Mouse (Mus musculus) liver, embryonic 11.5 days (tissue): Measurements from ENCODE around the gene Tmem230. TPM values are rescaled to one million over a fixed set of nuclear protein-coding genes. Genes with fewer than 3 reads are reported as not detected.
A peak's percentile ranks its signal among the peaks of the same experiment; 100 is the strongest.

ENCODE experiments used
- ATAC-seq: fragments of 200-750 bp; cut with Nextera tagmentation; replicated peaks from 2 replicates; pipeline ENCODE4 v1.8.0; 2017; ENCODE audit warnings: moderate number of reproducible peaks, mild to moderate bottlenecking, moderate TSS enrichment, moderate library complexity; ENCODE audit not compliant: low FRiP score
- DNase-seq: peaks from one replicate; pipeline ENCODE4 v3.0.0-alpha.2; 2017; ENCODE audit warnings: low spot score
- H3K27ac ChIP-seq: fragments of 300-500 bp; sonication (generic); 2 replicates; pipeline ENCODE4 v1.5.1; 2014; ENCODE audit warnings: mild to moderate bottlenecking, low read depth, low read length, control low read depth
- H3K27me3 ChIP-seq: fragments of 300-500 bp; sonication (generic); replicated peaks from 2 replicates; pipeline ENCODE4 v1.6.1; 2014; ENCODE audit warnings: low read length, mixed read lengths; ENCODE audit not compliant: control insufficient read depth, insufficient read depth
- H3K36me3 ChIP-seq: fragments of 300-500 bp; sonication (generic); 2 replicates; pipeline ENCODE4 v1.6.1; 2014; ENCODE audit warnings: mild to moderate bottlenecking, low read length, moderate library complexity, mixed read lengths; ENCODE audit not compliant: control insufficient read depth, insufficient read depth
- H3K4me1 ChIP-seq: fragments of 300-500 bp; sonication (generic); replicated peaks from 2 replicates; pipeline ENCODE4 v1.6.1; 2014; ENCODE audit warnings: low read length, mixed read lengths; ENCODE audit not compliant: control insufficient read depth, insufficient read depth
- H3K4me2 ChIP-seq: fragments of 300-500 bp; sonication (generic); 2 replicates; pipeline ENCODE4 v1.6.1; 2014; ENCODE audit warnings: mild to moderate bottlenecking, control low read depth, moderate library complexity
- H3K4me3 ChIP-seq: fragments of 300-500 bp; sonication (generic); 2 replicates; pipeline ENCODE4 v1.5.1; 2014; ENCODE audit warnings: low read depth, low read length, control low read depth
- H3K9ac ChIP-seq: fragments of 300-500 bp; sonication (generic); 2 replicates; pipeline ENCODE4 v1.6.1; 2014; ENCODE audit warnings: low read depth, low read length, control low read depth
- H3K9me3 ChIP-seq: fragments of 300-500 bp; sonication (generic); 2 replicates; pipeline ENCODE4 v1.6.1; 2016; ENCODE audit warnings: low read length, inconsistent platforms, mixed read lengths; ENCODE audit not compliant: control insufficient read depth
- WGBS: fragments of 180-500 bp; shearing (Covaris S2); extraction: QIAGEN DNeasy Blood & Tissue Kit; methylation state at CpG from one replicate; pipeline ENCODE4 v1.1.7; 2014; 5-methylcytosine and 5-hydroxymethylcytosine counted together
- polyA plus RNA-seq: library from polyadenylated mRNA; unstranded; fragments of >200 nt; fragmentation: Nextera tagmentation; extraction: Ambion mirVana; gene quantifications from 2 replicates; pipeline ENCODE4 v1.2.1, GENCODE M21; 2014

Tmem230 gene
- polyA plus RNA-seq, 1 experiment from 2014 or later, result 37.9 TPM

DNA sequence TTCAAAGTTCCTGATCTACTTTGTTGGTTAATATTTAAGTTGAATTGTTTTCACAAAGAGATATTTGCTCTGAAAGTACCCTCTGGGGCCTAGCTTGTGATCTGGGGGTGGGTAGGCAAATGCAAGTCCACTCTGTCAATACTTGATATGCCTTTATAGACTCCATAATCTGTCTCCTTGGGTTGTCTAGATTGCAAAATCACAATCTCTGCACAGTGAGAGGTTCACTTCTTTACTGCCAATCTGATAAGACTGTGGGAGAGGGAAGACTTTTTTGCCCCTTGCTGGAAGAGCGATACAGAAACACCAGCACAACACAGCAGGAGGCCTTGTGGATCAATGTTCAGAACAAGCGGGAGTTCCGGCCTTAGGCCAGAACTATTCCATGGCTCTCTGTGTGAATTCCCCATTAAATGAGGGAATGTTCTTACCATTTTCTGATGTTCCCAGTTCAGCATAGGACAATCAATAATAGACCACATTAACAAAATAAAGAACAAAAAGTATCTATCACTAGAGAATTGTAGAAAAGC lies 15.1 kb downstream of the Tmem230 start:
- Histone ChIP-seq H3K27me3 (no peaks in the 10 kb centered on the region), H3K4me2 (no peak overlapping the region), H3K27ac (no peak overlapping the region), H3K9ac (no peak overlapping the region), H3K9me3 (no peaks in the 10 kb centered on the region), H3K4me3 (no peak overlapping the region), H3K4me1 (no peaks in the 10 kb centered on the region), H3K36me3 (no peaks in the 10 kb centered on the region)
- no peak for ATAC-seq
- 88% methylated on average over 3 of the region's 3 CpGs for WGBS
- no peak for DNase-seq

DNA sequence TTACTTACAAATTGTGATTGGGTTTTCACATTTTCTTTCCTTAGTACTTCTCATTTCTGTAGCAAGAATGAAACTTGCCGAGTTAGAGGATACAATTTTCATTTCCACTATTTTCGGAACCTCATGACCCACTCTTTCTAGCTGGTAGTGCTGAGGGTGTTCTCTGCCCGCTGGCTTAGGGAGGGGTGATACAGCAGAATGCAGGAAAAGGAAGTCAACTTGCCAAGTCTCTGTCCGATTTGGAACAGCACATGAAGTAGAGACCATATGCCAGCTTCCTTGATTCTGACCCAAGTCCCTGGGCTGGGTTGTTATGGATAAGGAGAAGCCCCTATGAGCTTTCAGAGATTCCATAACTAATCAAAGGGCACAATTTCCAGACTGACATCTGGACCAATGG lies 23.2 kb downstream of the Tmem230 start:
- Histone ChIP-seq H3K4me3 (no peak overlapping the region), H3K9ac (no peak overlapping the region), H3K9me3 (no peaks in the 10 kb centered on the region), H3K27ac (no peak overlapping the region), H3K4me2 (no peak overlapping the region), H3K4me1 (no peaks in the 10 kb centered on the region), H3K27me3 (no peaks in the 10 kb centered on the region), H3K36me3 (no peaks in the 10 kb centered on the region)
- no peak for ATAC-seq
- no peak for DNase-seq
- 79% methylated on average over 4 of the region's 4 CpGs for WGBS

DNA sequence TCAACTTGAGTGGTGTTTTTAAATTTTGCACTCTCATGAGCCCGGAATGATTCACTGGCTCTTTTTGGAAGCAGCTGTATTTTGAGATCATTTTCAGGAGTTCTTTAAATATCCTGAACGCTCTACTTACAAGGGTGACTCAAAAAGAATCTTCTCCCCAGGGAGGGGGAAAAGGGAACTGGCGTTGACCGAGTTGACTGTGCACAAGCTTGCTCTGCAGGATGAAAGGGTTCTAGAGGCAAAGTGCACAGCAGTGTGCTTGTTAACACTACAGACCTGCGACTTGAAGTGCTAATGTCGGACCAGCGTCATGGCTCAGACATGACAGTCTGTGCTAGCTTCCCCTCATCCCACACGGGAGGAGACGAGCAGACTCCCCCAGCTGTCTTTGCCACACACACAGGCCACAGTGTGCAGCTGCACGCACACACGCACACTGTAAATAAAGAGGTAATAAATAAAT lies 26.0 kb downstream of the Tmem230 start:
- DNase-seq (no peak), ATAC-seq (no peak)
- H3K9me3 ChIP-seq, result no peaks in the 10 kb centered on the region
- no peak overlapping the region for H3K4me3 ChIP-seq
- H3K9ac ChIP-seq, result no peak overlapping the region
- WGBS, result 73% methylated on average over 11 of the region's 11 CpGs
- no peak overlapping the region for H3K27ac ChIP-seq
- no peaks in the 10 kb centered on the region for H3K27me3 ChIP-seq
- no peak overlapping the region for H3K4me2 ChIP-seq
- H3K4me1 ChIP-seq, result no peaks in the 10 kb centered on the region
- no peaks in the 10 kb centered on the region for H3K36me3 ChIP-seq

DNA sequence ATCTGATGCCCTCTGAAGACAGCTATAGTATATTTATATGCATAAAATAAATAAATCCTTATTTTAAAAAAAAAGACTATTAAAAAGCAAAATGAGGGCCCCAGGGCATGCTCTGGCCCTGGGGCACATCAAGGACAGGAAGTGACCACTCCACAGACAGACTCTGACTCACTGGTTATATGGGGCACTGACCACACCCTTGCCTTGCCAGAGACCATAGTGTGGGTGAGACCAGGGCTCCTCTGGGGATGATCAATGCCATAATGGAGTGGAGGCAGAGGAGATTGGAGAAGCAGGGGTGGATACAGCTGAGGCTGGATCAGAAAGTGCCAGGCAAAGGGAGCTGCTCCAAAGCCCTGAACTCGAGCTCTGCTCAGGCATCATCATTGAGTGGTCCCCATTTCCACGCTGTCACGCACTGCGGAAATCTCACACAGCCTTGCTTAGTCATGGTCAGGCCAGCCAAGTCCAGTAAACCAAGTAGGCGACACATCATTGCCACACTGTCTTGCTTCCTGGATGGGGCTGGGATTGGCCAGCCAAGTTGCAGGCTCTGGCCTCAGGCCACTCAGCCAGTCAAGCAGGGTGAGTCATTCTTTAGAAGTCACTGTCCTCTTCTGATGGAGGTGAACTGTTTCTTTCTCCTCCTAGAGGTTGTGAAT lies 35.5 kb downstream of the Tmem230 start:
- H3K36me3 ChIP-seq, result no peaks in the 10 kb centered on the region

DNA sequence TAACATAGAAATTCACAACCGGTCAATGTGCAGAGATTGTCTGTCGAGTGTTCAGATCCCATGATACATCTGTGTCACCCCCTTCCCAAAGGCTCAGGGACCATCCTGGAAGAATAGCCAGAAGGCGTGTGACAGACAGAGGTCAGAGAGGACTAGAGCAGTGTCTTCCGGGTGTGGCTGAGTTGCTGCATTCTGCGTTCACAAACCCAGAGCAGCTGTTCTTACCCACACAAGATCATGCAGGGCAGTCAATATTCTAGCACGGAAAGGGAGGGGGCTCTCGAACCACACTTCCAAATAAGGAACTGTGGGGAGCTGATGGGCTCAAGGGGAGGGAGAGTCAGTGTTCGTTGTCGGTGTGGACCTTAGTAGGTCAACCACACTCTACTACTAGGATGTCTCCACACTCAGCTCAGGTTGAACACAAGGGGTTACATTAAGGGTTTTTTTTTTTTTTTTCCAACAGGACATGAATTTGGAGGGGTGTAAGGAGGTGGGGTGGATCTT lies 36.7 kb downstream of the Tmem230 start:
- Histone ChIP-seq H3K9me3 (no peaks in the 10 kb centered on the region), H3K9ac (no peak overlapping the region), H3K4me1 (no peaks in the 10 kb centered on the region), H3K36me3 (no peaks in the 10 kb centered on the region), H3K4me3 (no peak overlapping the region), H3K27ac (no peak overlapping the region), H3K4me2 (no peak overlapping the region), H3K27me3 (no peaks in the 10 kb centered on the region)
- ATAC-seq, result no peak
- WGBS, result 79% methylated on average over 9 of the region's 9 CpGs
- DNase-seq, result no peak

More for the DNA sequence above, 35.5 kb downstream of the Tmem230 start:
- H3K9me3 ChIP-seq, result no peaks in the 10 kb centered on the region
- no peak for DNase-seq
- ATAC-seq, result no peak
- H3K4me2 ChIP-seq, result no peak overlapping the region
- no peaks in the 10 kb centered on the region for H3K27me3 ChIP-seq
- H3K27ac ChIP-seq, result no peak overlapping the region
- no peak overlapping the region for H3K9ac ChIP-seq
- no peak overlapping the region for H3K4me3 ChIP-seq
- no peaks in the 10 kb centered on the region for H3K4me1 ChIP-seq
- WGBS, result 78% methylated on average over 5 of the region's 5 CpGs

DNA sequence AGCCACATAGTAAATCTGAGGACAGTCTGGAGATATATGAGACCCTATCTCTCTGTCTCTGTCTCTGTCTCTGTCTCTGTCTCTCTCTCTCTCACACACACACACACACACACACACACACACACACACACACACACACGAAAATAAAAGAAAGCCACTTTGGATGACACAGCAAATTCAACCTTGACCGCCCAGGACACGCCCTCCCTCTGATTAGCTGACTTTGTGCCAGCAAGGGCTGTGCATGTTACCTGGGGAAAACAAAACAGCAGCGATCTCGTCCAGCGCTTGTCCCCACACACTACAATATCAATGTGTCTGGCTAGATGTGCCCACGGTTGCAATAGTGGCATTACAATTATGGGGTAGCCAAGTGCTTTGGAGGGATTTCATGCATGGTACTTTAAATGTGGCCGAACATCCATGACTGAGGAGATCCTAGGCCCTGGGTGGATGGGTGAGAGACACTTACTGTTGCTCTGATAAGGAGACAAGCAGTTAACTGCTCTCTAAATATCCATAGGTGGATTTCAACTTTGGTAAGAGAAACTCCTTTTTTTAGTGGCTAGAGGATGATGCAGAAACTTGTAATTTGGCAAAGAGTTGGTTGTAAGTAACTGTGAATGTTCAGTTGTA lies 39.2 kb downstream of the Tmem230 start:
- peak; percentile 68 for ATAC-seq
- no peaks in the 10 kb centered on the region for H3K4me1 ChIP-seq
- H3K27ac ChIP-seq, result no peak overlapping the region
- peak overlapping the region; percentile 25; the same call in 1 of the 2 replicates for H3K4me2 ChIP-seq
- no peak overlapping the region for H3K9ac ChIP-seq
- H3K4me3 ChIP-seq, result no peak overlapping the region
- 66% methylated on average over 8 of the region's 8 CpGs for WGBS
- no peak for DNase-seq
- no peaks in the 10 kb centered on the region for H3K27me3 ChIP-seq
- H3K9me3 ChIP-seq, result no peaks in the 10 kb centered on the region
- no peaks in the 10 kb centered on the region for H3K36me3 ChIP-seq

DNA sequence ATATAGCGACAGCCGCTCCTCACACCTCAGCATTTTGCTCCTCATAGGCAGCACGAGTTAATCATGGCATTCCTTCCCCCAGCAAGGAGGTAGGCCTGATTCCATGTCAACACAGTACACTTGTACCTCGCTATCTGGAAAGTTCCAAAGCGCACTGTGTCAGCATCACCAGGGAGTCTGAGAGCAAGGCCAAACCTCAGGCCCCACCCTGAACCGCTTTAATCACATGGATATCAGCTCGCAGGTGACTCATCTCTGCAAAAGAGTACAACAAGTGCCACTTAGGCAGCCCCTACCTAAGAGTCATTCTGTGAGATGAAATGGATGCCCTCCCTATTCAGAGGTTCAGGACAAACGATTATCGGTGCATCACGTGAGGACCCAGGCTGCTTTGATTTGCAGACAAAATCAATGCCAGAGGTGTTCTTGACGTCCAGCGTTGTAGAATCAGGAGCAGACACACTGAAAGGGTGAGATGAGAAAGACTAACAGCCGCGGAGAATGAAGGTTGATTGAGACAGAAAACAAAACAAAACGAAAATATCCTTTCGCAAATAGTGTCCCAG lies 41.2 kb downstream of the Tmem230 start:
- no peak overlapping the region for H3K27ac ChIP-seq
- no peaks in the 10 kb centered on the region for H3K9me3 ChIP-seq
- H3K27me3 ChIP-seq, result no peaks in the 10 kb centered on the region
- H3K4me3 ChIP-seq, result no peak overlapping the region
- no peak for ATAC-seq
- no peaks in the 10 kb centered on the region for H3K36me3 ChIP-seq
- no peak for DNase-seq
- H3K4me1 ChIP-seq, result no peaks in the 10 kb centered on the region
- H3K9ac ChIP-seq, result no peak overlapping the region
- 81% methylated on average over 16 of the region's 16 CpGs for WGBS
- no peak overlapping the region for H3K4me2 ChIP-seq

DNA sequence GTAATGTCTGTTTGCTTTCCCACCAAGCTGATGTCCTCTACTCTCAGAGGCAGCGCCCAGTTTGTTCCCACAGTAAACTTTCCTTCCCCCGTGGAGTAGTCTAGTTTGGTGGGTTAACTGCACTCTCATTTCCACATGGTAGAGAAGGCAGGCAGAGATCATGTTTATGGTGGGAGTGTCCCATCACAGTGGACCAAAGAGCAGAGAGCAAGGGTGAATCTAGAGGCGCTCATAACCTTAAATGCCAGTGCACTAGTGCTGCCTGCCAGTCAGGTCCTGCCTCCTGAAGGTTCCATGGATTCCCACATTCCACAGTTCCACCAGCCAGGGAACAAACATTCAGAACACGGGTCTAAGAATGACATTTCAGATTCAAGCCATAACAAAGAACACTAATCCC lies 42.1 kb downstream of the Tmem230 start:
- ATAC-seq (no peak), DNase-seq (no peak)
- Histone ChIP-seq H3K4me1 (no peaks in the 10 kb centered on the region), H3K4me2 (no peak overlapping the region), H3K36me3 (no peaks in the 10 kb centered on the region), H3K9ac (no peak overlapping the region), H3K9me3 (no peaks in the 10 kb centered on the region), H3K27me3 (no peaks in the 10 kb centered on the region), H3K4me3 (no peak overlapping the region), H3K27ac (no peak overlapping the region)
- WGBS, result 75% methylated on average over 4 of the region's 4 CpGs
